Mouse (Mus musculus) limb, embryonic 14.5 days (tissue): Measurements from ENCODE around the gene Filip1l. TPM values are rescaled to one million over a fixed set of nuclear protein-coding genes. Genes with fewer than 3 reads are reported as not detected.

Source experiments
- ATAC-seq: fragments of 200-750 bp; cut with Nextera tagmentation; 2 replicates; pipeline ENCODE4 v1.8.0; 2017; ENCODE audit warnings: low read depth, moderate number of reproducible peaks, moderate TSS enrichment; ENCODE audit not compliant: low FRiP score
- DNase-seq: peaks from one replicate; pipeline ENCODE4 v3.0.0-alpha.2; 2015; ENCODE audit warnings: low spot score
- H3K27ac ChIP-seq: fragments of 300-500 bp; sonication (generic); replicated peaks from 2 replicates; pipeline ENCODE4 v1.5.1; 2014; ENCODE audit warnings: low read depth, mild to moderate bottlenecking, low read length, moderate library complexity, mixed read lengths
- H3K27me3 ChIP-seq: fragments of 300-500 bp; sonication (generic); 2 replicates; pipeline ENCODE4 v1.6.1; 2014; ENCODE audit warnings: low read length, mixed read lengths; ENCODE audit not compliant: control insufficient read depth, insufficient read depth
- H3K36me3 ChIP-seq: fragments of 300-500 bp; sonication (generic); 2 replicates; pipeline ENCODE4 v1.6.1; 2014; ENCODE audit warnings: mild to moderate bottlenecking, low read length, moderate library complexity, mixed read lengths; ENCODE audit not compliant: control insufficient read depth, insufficient read depth
- H3K4me1 ChIP-seq: fragments of 300-500 bp; sonication (generic); 2 replicates; pipeline ENCODE4 v1.6.1; 2014; ENCODE audit warnings: antibody characterized with exemption, low read length, mixed read lengths; ENCODE audit not compliant: control insufficient read depth, insufficient read depth
- H3K4me2 ChIP-seq: fragments of 300-500 bp; sonication (generic); replicated peaks from 2 replicates; pipeline ENCODE4 v1.6.1; 2014; ENCODE audit warnings: low read depth, mild to moderate bottlenecking, low read length, moderate library complexity; ENCODE audit not compliant: severe bottlenecking
- H3K4me3 ChIP-seq: fragments of 300-500 bp; sonication (generic); replicated peaks from 2 replicates; pipeline ENCODE4 v1.5.1; 2014; ENCODE audit warnings: low read length
- H3K9ac ChIP-seq: fragments of 300-500 bp; sonication (generic); 2 replicates; pipeline ENCODE4 v1.6.1; 2014; ENCODE audit warnings: mild to moderate bottlenecking, low read depth, low read length, moderate library complexity; ENCODE audit not compliant: severe bottlenecking
- H3K9me3 ChIP-seq: fragments of 300-500 bp; sonication (generic); 2 replicates; pipeline ENCODE4 v1.6.1; 2016; ENCODE audit warnings: low read length; ENCODE audit not compliant: control insufficient read depth
- POLR2A ChIP-seq: fragments of 200-500 bp; IDR thresholded peaks from 2 replicates; pipeline ENCODE4 v1.8.0; 2012; ENCODE audit warnings: inconsistent platforms, mild to moderate bottlenecking, moderate library complexity, borderline replicate concordance; ENCODE audit not compliant: insufficient read depth, insufficient read length; ENCODE audit errors: extremely low read depth
- WGBS: fragments of 180-500 bp; shearing (Covaris S2); extraction: QIAGEN DNeasy Blood & Tissue Kit; methylation state at CpG from one replicate; pipeline ENCODE4 v1.1.7; 2014; 5-methylcytosine and 5-hydroxymethylcytosine counted together
- polyA plus RNA-seq, 2 experiments: library from polyadenylated mRNA; depleted of rRNA in 1 of 2; stranded (reverse) in 1 of 2; unstranded in 1 of 2; fragments of >200 nt; fragmentation: Nextera tagmentation in 1 of 2; extraction: Ambion mirVana in 1 of 2; gene quantifications; 2 replicates each; pipeline versions ENCODE4 v1.2.1 to v1.2.3; 2012 to 2014

Filip1l gene
- polyA plus RNA-seq, 2 experiments: 30.3 to 43.9 TPM

DNA sequence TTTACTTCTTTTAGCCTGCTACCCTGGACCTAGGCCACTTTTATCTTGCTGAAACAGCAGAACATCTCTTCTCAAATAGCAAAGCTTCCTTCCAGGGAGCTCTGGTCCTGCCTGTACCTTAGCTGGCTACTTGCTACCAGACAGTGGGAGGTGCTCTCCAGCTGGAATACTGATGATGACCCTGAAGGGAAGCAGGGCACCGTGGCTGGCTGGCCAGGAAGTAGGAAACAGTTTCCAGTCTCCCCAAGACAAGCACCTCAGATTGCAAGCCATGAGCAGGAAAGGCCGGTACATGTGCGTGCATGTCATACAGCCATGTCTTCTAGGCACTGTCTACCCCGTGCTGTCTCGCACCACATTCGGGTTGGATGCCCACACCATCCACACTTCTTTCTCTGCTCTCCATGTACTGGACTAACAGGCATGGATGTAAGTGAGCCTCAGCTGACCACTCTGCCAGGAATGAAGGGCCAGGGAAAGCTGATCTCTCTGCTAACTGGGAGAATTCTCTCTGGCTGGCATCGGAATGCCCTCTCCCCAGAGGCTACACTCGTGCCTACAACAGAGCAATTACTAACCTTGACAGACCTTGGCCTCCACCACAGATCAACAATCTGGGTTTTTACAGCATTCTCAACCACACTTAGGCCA is 17.1 kb downstream of the Filip1l start:
- no peaks in the 10 kb centered on the region for H3K36me3 ChIP-seq
- no peaks in the 10 kb centered on the region for H3K9me3 ChIP-seq
- no peak overlapping the region for H3K27ac ChIP-seq
- H3K27me3 ChIP-seq: no peaks in the 10 kb centered on the region
- no peak for ATAC-seq
- peaks cover 15% of the 10 kb centered on the region for H3K4me1 ChIP-seq
- TF ChIP-seq POLR2A: no peak
- no peak overlapping the region for H3K4me3 ChIP-seq
- no peak for DNase-seq
- 65% methylated on average over 8 of the region's 8 CpGs for WGBS
- no peak overlapping the region for H3K9ac ChIP-seq
- H3K4me2 ChIP-seq: no peak overlapping the region

DNA sequence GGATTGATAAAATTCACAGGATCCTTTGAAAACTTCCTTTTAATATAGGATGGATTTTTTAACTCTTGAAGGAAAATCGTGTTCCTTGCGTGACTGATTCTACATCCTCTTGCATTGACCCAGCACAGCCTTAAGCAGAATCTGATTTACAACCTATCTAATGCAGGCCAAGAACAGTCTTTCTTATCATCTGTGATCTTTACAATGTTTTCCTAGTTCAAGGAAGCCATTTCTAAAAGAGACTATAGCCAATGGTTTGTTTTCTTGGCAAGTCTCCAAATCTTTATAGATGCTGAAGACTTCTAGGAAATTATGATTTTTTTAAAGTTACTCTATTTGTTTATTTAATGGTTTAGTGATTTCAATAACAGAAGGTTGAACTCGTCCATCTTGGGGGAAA is 19.3 kb downstream of the Filip1l start:
- ATAC-seq (no peak), DNase-seq (no peak)
- Histone ChIP-seq H3K27me3 (no peaks in the 10 kb centered on the region), H3K4me1 (peaks cover 24% of the 10 kb centered on the region), H3K9ac (no peak overlapping the region), H3K36me3 (no peaks in the 10 kb centered on the region), H3K9me3 (no peaks in the 10 kb centered on the region), H3K27ac (no peak overlapping the region), H3K4me3 (no peak overlapping the region), H3K4me2 (no peak overlapping the region)
- TF ChIP-seq POLR2A: no peak
- WGBS: 85% methylated on average over 3 of the region's 3 CpGs

DNA sequence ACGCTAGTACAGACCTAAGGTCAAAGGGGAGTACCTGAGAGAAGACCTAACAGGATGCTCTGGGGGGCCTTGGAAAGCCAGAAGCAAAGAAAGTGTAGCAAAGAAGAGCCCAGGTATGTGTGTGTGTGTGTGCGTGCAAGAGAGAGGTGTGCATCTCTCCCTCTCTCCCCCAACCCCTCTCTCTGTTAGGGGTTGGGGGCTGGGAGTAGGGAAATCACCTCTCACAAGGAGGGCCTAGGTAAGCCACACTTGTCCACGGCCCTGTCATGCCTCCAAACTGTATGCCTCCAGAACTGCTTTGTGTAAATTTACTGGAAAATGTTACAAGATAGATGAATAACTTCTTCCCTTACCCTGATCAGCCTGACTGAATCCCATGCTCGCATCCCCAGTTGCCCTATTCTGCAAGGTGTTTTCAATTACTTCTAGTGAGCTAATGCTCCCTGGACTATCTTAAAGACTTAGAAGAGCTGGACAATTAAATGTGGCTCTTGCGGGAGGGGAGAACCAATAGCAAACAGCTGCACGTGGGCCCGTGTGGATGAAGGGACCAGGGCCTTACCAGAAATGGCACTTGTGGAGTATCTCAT is 22.4 kb downstream of the Filip1l start:
- Histone ChIP-seq H3K9me3 (no peaks in the 10 kb centered on the region), H3K4me3 (no peak overlapping the region), H3K27me3 (no peaks in the 10 kb centered on the region), H3K4me2 (no peak overlapping the region), H3K4me1 (peaks cover 21% of the 10 kb centered on the region), H3K36me3 (no peaks in the 10 kb centered on the region), H3K27ac (0 out of 2 replicates have a peak overlapping the region, but pooled peaks have one; percentile 3), H3K9ac (no peak overlapping the region)
- TF ChIP-seq POLR2A: no peak
- peak; percentile 51 for DNase-seq
- peak; percentile 82 for ATAC-seq
- 39% methylated on average over 7 of the region's 7 CpGs for WGBS

DNA sequence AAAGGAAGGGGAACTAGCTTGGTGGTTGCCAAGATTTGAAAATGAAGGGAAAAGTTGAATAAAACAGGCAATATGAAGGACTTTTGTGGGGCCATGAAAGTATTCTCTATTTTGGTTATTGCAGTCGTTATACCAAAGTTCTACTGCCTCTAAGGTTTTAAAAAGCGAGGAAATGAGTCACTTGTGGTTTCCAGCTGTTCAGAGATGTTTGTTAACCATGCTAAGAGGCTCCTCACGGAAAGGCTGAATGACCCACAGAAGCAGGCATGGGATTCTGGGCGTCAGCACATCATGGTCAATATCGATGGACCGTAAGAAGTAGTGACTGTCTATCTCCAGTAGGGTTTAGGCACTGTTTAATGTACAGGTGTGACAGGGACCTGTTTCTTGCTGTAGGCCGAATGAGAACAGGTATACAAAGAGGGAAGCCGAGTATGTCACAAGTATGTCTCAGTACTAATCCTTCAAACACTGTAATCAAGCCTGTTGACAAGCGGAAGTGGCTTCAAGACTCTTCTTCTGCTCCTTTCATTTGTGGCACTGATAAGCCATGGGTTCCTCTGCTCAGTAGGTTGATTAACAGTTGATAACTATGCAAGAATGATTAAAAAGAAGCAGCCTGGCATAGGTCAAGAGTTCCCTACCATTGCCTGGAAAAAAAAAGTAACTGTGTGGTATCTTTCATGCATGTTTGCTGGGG is 25.9 kb downstream of the Filip1l start:
- Histone ChIP-seq H3K9me3 (no peaks in the 10 kb centered on the region), H3K36me3 (no peaks in the 10 kb centered on the region), H3K27ac (no peak overlapping the region), H3K4me3 (no peak overlapping the region), H3K27me3 (no peaks in the 10 kb centered on the region), H3K4me1 (peaks cover 25% of the 10 kb centered on the region), H3K9ac (no peak overlapping the region), H3K4me2 (no peak overlapping the region)
- WGBS: 67% methylated on average over 9 of the region's 9 CpGs
- ATAC-seq (no peak), DNase-seq (no peak)
- TF ChIP-seq POLR2A: no peak

DNA sequence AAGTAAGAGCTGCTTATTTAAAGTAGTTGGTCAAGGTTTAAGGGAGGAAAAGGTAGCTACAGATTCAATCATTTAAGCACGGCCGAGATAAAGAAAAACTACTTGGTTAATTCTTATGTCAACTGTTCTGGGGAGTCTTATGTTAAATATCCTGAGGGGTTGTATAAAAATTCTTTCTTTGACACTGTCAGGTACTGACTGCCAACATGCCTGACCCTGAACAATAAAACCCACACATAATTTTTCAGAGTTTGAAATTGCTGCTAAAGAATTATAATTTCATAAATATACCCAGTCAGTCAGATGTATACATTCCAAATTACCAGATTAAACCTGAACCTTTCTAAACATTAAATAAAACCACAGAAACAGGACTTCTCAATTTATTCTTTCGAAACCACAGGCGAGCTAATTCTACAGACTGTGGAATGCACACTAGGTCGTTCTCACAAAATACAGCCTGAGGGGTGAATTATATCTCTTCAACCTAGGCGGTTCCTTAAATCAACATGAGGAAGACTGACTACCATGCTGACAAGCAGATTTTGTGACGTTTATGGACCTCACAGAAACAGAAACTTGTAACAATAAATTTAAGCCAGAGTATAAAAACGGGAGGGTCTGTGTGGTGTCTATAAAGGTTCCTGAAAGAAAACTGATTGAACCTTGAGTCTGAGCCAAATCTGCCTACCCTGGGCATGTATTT is 30.5 kb downstream of the Filip1l start:
- DNase-seq: peak; percentile 65
- no peak overlapping the region for H3K4me3 ChIP-seq
- TF ChIP-seq POLR2A: no peak
- 0 out of 2 replicates have a peak overlapping the region, but pooled peaks have one; percentile 15 for H3K27ac ChIP-seq
- H3K27me3 ChIP-seq: no peaks in the 10 kb centered on the region
- peak; percentile 74 for ATAC-seq
- H3K9me3 ChIP-seq: no peaks in the 10 kb centered on the region
- 22% methylated on average over 8 of the region's 8 CpGs for WGBS
- H3K4me1 ChIP-seq: peaks cover 12% of the 10 kb centered on the region
- H3K9ac ChIP-seq: no peak overlapping the region
- no peak overlapping the region for H3K4me2 ChIP-seq
- H3K36me3 ChIP-seq: no peaks in the 10 kb centered on the region
